Mouse (Mus musculus) E14TG2a.4 (cell line): ENCODE results near the gene Tppp2.
A peak's percentile ranks its signal among the peaks of the same experiment; 100 is the strongest.

Experiments
- H3K27me3 ChIP-seq: 2 replicates; pipeline ENCODE4 v1.6.1; 2014; ENCODE audit warnings: low read length, control low read depth; ENCODE audit not compliant: insufficient read depth
- H3K36me3 ChIP-seq: 2 replicates; pipeline ENCODE4 v1.6.1; 2014; ENCODE audit warnings: low read length, control low read depth; ENCODE audit not compliant: insufficient read depth
- H3K4me1 ChIP-seq: replicated peaks from 2 replicates; pipeline ENCODE4 v1.6.1; 2014; ENCODE audit warnings: low read depth, low read length, control low read depth
- H3K4me3 ChIP-seq: replicated peaks from 2 replicates; pipeline ENCODE4 v1.5.1; 2014; ENCODE audit warnings: mild to moderate bottlenecking, low read length
- H3K9me3 ChIP-seq: 2 replicates; pipeline ENCODE4 v1.6.1; 2014; ENCODE audit warnings: low read length, control low read depth
- CTCF ChIP-seq: conservative IDR thresholded peaks from 2 replicates; pipeline ENCODE4 v1.5.1; 2014; ENCODE audit warnings: low read length
- NANOG ChIP-seq: IDR thresholded peaks from 2 replicates; pipeline ENCODE4 v1.6.1; 2014; ENCODE audit warnings: borderline replicate concordance, low read length, mixed read lengths
- POU5F1 ChIP-seq: IDR thresholded peaks from 2 replicates; pipeline ENCODE4 v1.6.1; 2014; ENCODE audit warnings: low read length, borderline replicate concordance

Gene Tppp2

DNA sequence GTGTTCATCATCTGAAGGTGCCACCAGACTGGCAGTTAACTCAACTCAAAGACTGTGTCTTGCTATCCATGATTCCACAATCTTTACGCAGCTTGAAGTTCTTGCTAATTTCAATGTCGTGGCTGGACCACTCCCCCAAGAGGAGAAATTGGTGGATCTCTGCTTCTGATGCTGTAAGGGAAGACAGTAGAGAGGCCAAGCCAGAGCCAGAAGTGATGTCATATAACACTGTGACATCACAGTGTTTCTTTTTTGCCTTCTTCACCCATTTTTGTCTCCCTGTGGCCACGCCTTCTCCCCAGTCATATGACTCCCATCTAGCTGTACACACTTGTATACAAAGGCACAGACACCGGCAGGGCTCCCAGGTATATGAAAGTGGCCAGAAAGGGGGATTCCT lies at the start of gene Tppp2:
TSS of gene Tppp2 (plus strand) at position 301 of the 400 bp plus-strand sequence.
- H3K4me3 ChIP-seq, result no peak within 1 kb of the TSS
- no peak for TF ChIP-seq CTCF
- TF ChIP-seq POU5F1, result no peak
- no peak for TF ChIP-seq NANOG
- peaks cover 36% of the 10 kb centered on the region for H3K27me3 ChIP-seq
- H3K4me1 ChIP-seq, result peaks cover 23% of the 10 kb centered on the region
- no peaks in the 10 kb centered on the region for H3K36me3 ChIP-seq
- no peaks in the 10 kb centered on the region for H3K9me3 ChIP-seq

DNA sequence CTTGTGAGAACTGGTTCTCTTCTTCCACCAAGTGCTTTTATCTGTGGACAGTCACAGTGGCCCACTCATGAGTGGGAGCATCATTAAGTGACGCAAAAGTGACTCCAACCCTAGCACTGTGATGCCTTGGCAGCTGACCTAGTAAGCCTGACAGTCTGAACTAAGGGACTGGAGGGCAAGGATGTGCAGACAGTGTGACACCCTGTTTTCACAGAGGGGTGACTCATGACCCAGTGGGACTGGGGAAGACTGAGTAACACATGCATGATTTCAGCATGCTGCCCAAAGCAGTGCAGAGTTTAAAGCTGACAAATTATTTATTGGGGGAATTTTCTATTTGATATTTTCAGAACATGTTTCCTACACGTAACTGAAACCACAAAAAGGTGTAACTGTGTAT lies 47.5 kb upstream of the Tppp2 start:
- no peaks in the 10 kb centered on the region for H3K36me3 ChIP-seq
- peaks cover 11% of the 10 kb centered on the region for H3K4me1 ChIP-seq
- H3K9me3 ChIP-seq, result no peaks in the 10 kb centered on the region
- H3K27me3 ChIP-seq, result no peaks in the 10 kb centered on the region
- no peak for TF ChIP-seq CTCF
- TF ChIP-seq POU5F1, result no peak
- TF ChIP-seq NANOG, result no peak
- H3K4me3 ChIP-seq, result no peak overlapping the region

DNA sequence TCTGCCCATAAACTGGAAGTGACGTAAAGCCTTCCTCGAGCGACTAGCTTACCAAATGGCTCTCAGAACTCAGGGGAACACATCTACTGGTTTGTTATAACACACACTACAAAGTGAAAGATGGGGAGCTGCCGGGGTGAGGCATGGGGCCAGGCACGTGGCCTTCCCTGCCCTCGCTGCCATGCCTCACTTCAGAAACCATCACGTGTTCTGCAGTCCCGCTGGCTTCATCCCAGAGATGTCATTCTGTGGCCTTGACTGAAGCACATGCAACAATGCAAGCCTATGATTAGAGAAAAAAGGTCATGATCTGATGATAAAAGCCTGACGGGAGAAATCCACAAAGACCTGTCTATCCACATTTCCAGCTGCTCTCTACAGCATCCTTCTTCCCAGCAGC lies 46.5 kb upstream of the Tppp2 start:
- H3K27me3 ChIP-seq, result no peaks in the 10 kb centered on the region
- H3K9me3 ChIP-seq, result no peaks in the 10 kb centered on the region
- no peak for TF ChIP-seq POU5F1
- no peak for TF ChIP-seq NANOG
- no peak for TF ChIP-seq CTCF
- no peaks in the 10 kb centered on the region for H3K36me3 ChIP-seq
- H3K4me3 ChIP-seq, result no peak overlapping the region
- H3K4me1 ChIP-seq, result peaks cover 10% of the 10 kb centered on the region

DNA sequence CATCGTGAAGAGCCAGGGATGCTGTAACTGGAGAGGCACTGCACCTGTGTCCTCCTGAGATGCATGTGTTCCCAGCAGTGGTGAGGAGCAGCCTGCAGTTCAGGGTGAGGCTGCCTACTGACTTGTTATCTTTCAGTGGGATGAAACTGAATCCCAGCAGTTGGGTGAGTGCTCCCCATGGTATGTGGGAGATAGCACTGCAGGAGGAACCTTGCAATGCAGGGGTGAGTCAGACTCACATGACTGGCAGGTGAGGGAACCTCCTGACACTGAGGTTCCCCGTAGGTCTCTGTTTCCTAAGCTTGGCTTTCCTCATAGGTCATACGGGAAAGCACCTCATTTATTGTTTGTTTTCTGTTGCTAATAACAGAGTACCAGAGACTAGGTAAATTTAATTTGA lies 40.7 kb upstream of the Tppp2 start:
- Histone ChIP-seq H3K4me1 (peaks cover 8% of the 10 kb centered on the region), H3K9me3 (no peaks in the 10 kb centered on the region), H3K27me3 (no peaks in the 10 kb centered on the region), H3K4me3 (no peak overlapping the region), H3K36me3 (no peaks in the 10 kb centered on the region)
- TF ChIP-seq CTCF, result no peak
- no peak for TF ChIP-seq POU5F1
- no peak for TF ChIP-seq NANOG

DNA sequence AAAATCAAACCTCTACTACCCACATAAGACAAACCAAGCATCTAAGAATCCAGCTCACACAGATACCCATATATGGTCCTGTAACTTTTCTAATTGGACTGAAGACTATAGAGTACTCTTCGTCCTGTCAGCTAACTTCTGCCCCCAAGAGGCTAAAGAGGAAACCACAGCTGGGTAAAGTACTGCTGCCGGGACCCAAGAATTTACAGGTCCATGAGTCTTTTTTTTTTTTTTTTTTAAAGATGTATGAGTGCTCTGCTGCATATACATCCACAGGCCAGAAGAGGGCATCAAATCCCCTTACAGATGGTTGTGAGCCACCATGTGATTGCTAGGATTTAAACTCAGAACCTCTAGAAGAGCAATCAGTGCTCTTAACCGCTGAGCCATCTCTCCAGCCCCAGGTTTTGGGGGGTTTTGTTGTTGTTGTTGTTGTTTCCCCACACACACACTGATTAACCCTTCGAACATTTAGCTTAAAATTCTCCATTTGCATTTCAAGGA lies 34.6 kb upstream of the Tppp2 start:
- TF ChIP-seq CTCF, result peak; percentile 60
- no peak for TF ChIP-seq POU5F1
- no peak for TF ChIP-seq NANOG
- Histone ChIP-seq H3K36me3 (peaks cover 19% of the 10 kb centered on the region), H3K4me3 (peak overlapping the region; percentile 68), H3K4me1 (peaks cover 24% of the 10 kb centered on the region), H3K27me3 (no peaks in the 10 kb centered on the region), H3K9me3 (no peaks in the 10 kb centered on the region)

DNA sequence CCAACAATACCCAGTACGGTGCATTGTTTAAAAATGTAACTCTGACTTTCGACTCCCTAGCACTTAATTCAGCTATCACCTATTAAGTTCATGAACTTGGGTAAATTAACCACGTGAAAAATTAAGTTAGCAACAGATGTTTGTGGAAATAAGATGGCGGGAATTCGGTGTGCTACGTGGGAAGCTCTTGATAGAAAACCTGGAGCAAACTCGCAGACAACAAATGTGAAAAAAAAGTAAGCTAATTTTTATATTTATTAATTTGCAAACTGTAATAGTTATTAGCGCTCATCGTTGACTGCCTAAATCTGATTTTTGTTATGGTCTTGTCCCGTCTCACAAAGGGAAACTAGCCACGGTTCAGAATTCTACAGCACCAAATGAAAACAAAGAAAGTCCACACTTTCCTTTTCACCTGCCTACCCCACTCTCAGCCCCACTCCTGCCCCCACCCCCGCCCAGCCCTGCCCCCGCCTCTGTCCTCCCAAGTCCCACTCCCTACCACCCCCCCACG lies 34.1 kb upstream of the Tppp2 start:
- TF ChIP-seq POU5F1, result no peak
- no peak for TF ChIP-seq NANOG
- no peak for TF ChIP-seq CTCF
- Histone ChIP-seq H3K36me3 (peaks cover 24% of the 10 kb centered on the region), H3K4me1 (peaks cover 24% of the 10 kb centered on the region)

DNA sequence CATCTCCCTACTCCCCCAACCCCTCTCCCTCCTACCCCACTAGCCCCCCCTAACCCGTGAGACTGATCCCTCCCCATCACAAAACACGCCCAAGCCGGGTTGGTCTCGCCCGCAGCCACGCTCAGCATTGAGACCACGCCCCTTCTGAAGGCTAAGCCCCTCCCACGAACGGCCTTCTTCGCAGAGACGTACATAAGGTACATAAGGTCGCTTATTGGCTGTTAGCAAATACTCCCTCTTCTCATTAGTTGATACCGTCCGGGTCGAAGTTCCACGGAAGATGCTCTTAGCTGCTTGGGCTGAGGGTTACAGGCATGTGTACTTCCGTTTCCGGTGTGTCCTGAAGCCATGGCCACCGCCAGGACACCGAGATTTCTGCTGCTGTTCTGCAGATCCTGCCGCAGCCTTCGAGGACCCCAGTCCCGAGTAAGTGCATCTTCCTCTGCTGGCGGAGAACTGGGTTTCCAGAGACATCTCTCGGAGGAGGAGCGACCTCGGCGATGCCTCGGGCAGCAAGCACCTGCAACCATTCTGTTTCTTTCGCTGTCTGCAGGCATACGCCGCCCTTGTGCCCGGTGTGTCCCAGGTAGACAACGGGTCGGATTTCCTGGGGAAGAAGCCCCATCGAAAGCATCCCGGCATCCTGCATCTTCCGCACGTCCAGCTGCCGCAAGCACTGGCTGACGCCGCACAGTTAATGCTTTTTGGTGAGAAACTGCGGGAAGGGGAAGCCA lies 33.5 kb upstream of the Tppp2 start, which contains the start of gene Mettl17:
TSS of gene Mettl17 (plus strand) at position 245 of the 734 bp plus-strand sequence.
- Histone ChIP-seq H3K4me1 (peaks cover 24% of the 10 kb centered on the region), H3K36me3 (peaks cover 30% of the 10 kb centered on the region), H3K4me3 (peak within 1 kb of the TSS; percentile 94), H3K27me3 (no peaks in the 10 kb centered on the region), H3K9me3 (no peaks in the 10 kb centered on the region)
- TF ChIP-seq NANOG (no peak), POU5F1 (no peak), CTCF (no peak)

More for the DNA sequence above, 34.1 kb upstream of the Tppp2 start:
- Histone ChIP-seq H3K9me3 (no peaks in the 10 kb centered on the region), H3K27me3 (no peaks in the 10 kb centered on the region), H3K4me3 (peak overlapping the region; percentile 68)

DNA sequence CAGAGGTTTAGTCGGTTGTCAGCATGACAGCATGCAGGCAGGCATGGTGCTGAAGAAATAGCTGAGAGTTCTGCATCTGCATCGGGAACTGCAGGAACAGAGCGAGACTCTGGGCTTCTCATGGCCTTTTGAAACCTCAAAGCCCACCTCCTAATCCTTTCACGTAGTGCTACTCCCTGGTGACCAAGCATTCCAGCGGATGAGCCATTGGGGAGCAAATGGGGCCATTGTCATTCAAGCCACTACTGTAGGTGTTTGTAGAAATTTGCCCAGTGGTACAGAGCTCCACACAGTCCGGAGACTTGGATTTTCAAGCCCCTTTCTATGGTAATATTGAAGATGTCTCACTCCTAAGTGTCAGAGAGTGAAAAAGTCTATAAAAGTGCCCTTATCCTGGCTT lies 32.2 kb upstream of the Tppp2 start:
- TF ChIP-seq CTCF (no peak), POU5F1 (no peak), NANOG (no peak)
- peaks cover 43% of the 10 kb centered on the region for H3K36me3 ChIP-seq

DNA sequence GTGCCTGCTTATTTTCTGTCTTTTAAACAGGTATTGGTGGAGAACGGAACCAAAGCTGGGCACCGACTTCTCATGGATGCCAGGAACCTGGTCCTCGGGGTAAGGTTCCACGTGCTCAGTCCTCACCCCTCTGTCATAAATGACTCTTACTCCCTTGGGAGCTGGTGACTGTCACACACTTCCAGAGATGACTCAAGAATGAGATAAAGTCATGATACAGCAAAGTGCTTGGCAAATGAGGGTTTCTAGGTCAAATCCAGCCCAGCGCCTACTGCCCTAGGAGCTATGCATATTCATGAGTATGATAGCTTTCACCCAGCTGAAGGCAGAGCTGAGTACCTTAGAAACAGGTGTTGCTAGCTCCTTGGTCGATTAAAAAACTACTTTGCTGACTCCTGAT lies 28.4 kb upstream of the Tppp2 start:
- H3K9me3 ChIP-seq, result no peaks in the 10 kb centered on the region
- TF ChIP-seq NANOG (no peak), POU5F1 (peak; percentile 75; the same call in 1 of the 2 replicates)
- peaks cover 52% of the 10 kb centered on the region for H3K36me3 ChIP-seq
- peaks cover 53% of the 10 kb centered on the region for H3K4me1 ChIP-seq
- peaks cover 3% of the 10 kb centered on the region for H3K27me3 ChIP-seq
- no peak overlapping the region for H3K4me3 ChIP-seq

More for the DNA sequence above, 32.2 kb upstream of the Tppp2 start:
- no peaks in the 10 kb centered on the region for H3K9me3 ChIP-seq
- H3K4me1 ChIP-seq, result peaks cover 25% of the 10 kb centered on the region
- H3K4me3 ChIP-seq, result peak overlapping the region; percentile 94
- H3K27me3 ChIP-seq, result no peaks in the 10 kb centered on the region
